8 mouse cellular contexts compared by ENCODE assay signal in the genomic region with DNA sequence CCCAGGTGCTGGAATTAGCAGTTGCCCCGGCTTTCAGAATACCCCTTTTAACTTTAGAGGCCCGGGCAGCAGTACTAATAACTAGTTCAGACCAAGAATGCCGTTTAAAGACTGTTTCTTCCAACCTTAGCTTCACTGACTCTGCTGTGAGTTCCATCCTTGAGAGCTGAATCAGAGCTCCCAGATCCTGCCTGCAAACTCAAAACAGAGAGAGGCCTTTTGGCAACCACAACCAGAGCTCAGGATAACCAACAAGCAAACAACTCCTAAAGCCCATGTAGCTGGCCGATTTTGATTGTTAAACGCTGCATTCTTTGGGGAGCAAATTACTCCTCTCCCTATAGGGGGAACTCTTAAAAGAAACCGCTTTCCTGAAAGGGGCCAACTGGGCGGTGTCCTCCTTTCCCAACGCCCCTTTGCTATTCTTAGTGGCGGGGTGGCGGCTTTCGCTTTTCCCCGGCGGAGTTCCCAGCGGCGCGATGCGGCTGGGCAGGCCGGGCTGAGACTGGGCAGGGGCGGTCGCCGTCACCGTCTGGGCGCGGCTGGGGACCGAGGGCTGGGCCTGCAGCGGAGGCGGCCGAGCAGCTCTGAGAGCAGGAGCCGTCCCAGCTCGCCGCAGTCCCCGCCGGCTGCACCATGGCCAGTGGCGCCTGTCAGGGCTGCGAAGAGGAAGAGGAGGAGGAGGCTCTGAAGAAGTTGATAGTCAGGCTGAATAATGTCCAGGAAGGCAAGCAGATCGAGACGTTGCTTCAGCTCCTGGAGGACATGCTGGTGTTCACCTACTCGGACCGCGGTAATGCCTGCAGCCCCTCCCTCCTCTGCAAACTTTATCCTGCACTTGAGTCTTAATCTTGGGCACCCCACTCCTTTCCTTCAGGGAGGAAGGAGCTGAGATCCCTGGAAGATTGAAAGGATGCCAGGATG. TPM values are rescaled to one million over a fixed set of nuclear protein-coding genes. Genes with fewer than 3 reads are reported as not detected.
DNase-seq lines count a peak whose midpoint lies in the region; ATAC-seq and TF ChIP-seq lines count a peak whose summit lies in the region.

A gene (plus strand): TSS at position 531 of the 924 bp plus-strand sequence.

- 0 out of 2 replicates have a peak, but pooled peaks have one; percentile 35 for TF ChIP-seq EP300 in lung, postnatal 0 days (IDR thresholded peaks at IDR 0.05)

- H3K36me3 ChIP-seq in ES-E14 (ENCODE audit: control insufficient read depth, insufficient read depth, low read length, poor library complexity, severe bottlenecking), result no peaks in the 10 kb centered on the region
- no peaks in the 10 kb centered on the region for H3K36me3 ChIP-seq in hindbrain, embryonic 11.5 days (ENCODE audit: control insufficient read depth, insufficient read depth, low read length)
- H3K36me3 ChIP-seq in lung, postnatal 0 days (ENCODE audit: insufficient read depth, low read length), result no peaks in the 10 kb centered on the region

- H3K9ac ChIP-seq in ES-E14 (ENCODE audit: insufficient read depth, low read depth, low read length, poor library complexity, severe bottlenecking), result peak within 1 kb of the TSS; percentile 40
- H3K9ac ChIP-seq in hindbrain, embryonic 11.5 days (ENCODE audit: low read depth, low read length), result peak within 1 kb of the TSS; percentile 57
- H3K9ac ChIP-seq in lung, postnatal 0 days (replicated peaks; ENCODE audit: low read depth), result peak within 1 kb of the TSS; percentile 66

- H3K4me3 ChIP-seq in ES-E14 (ENCODE audit: insufficient read depth in 1 of 2, low read depth in 1 of 2, low read length in 2 of 2, poor library complexity in 1 of 2, severe bottlenecking in 1 of 2), result peak within 1 kb of the TSS; percentile 54 to 60
- H3K4me3 ChIP-seq in hindbrain, embryonic 11.5 days (ENCODE audit: low read depth, low read length), result peak within 1 kb of the TSS; percentile 42
- peak within 1 kb of the TSS; percentile 68 for H3K4me3 ChIP-seq in lung, postnatal 0 days (ENCODE audit: low read depth, low read length)

- 3% methylated on average over 38 of the region's 40 CpGs for WGBS in hindbrain, embryonic 11.5 days
- WGBS in lung, postnatal 0 days, result 2% methylated on average over 40 of the region's 40 CpGs

- H3K4me1 ChIP-seq in ES-E14 (ENCODE audit: control insufficient read depth in 2 of 2, insufficient read depth in 2 of 2, low read length in 2 of 2, poor library complexity in 1 of 2), result peaks cover 0 to 3% of the 10 kb centered on the region in 2 experiments; a peak in 1 of 4 replicates
- 0 out of 2 replicates have a peak, but pooled peaks cover 2% of the 10 kb centered on the region for H3K4me1 ChIP-seq in hindbrain, embryonic 11.5 days (replicated peaks; ENCODE audit: control insufficient read depth, insufficient read depth, low read length)
- no peaks in the 10 kb centered on the region for H3K4me1 ChIP-seq in lung, postnatal 0 days (ENCODE audit: insufficient read depth, low read depth, low read length)

- peak; percentile 30; the same call in 1 of the 2 replicates for TF ChIP-seq CTCF in lung, postnatal 0 days (IDR thresholded peaks at IDR 0.05)

- H3K27ac ChIP-seq in ES-E14 (ENCODE audit: insufficient read depth, low read depth, low read length, poor library complexity, severe bottlenecking), result no peak within 1 kb of the TSS
- no peak within 1 kb of the TSS for H3K27ac ChIP-seq in hindbrain, embryonic 11.5 days (ENCODE audit: low read depth, low read length)
- peak within 1 kb of the TSS; percentile 83 for H3K27ac ChIP-seq in lung, postnatal 0 days (ENCODE audit: low read length)

- peak; percentile 17 for DNase-seq in ES-E14 (ENCODE audit: low read depth, low spot score)
- DNase-seq in cerebellum, postnatal 14 days, result peak; percentile 77 to 79
- peak; percentile 37 to 68 for DNase-seq in frontal cortex, postnatal 10 days (ENCODE audit: low spot score in 2 of 2)
- peak; percentile 77 for DNase-seq in hindbrain, embryonic 11.5 days (ENCODE audit: low spot score)
- DNase-seq in layer of hippocampus, postnatal 14 days (ENCODE audit: low spot score in 2 of 2), result peak; percentile 58 to 62
- DNase-seq in lung, postnatal 0 days (ENCODE audit: low spot score), result peak; percentile 95
- DNase-seq in ovary, adult 18-20 months (ENCODE audit: low spot score), result peak; percentile 81
- peak; percentile 11 for DNase-seq in thymus, postnatal 0 days (ENCODE audit: low spot score)

- in situ Hi-C loops in ES-E14 (cut with MboI; ENCODE audit: low sequenced_read_pairs in 2 of 2, unreplicated experiment in 2 of 2), result no loop called here

- H3K27me3 ChIP-seq in hindbrain, embryonic 11.5 days (ENCODE audit: control insufficient read depth, insufficient read depth, low read length), result no peaks in the 10 kb centered on the region
- no peaks in the 10 kb centered on the region for H3K27me3 ChIP-seq in lung, postnatal 0 days (replicated peaks; ENCODE audit: insufficient read depth, low read length)

- no peaks in the 10 kb centered on the region for H3K9me3 ChIP-seq in ES-E14 (ENCODE audit: control insufficient read depth, insufficient read depth, low read depth, low read length)
- no peaks in the 10 kb centered on the region for H3K9me3 ChIP-seq in hindbrain, embryonic 11.5 days (ENCODE audit: control insufficient read depth, low read length)
- H3K9me3 ChIP-seq in lung, postnatal 0 days (ENCODE audit: low read length), result no peaks in the 10 kb centered on the region

- peak within 1 kb of the TSS; percentile 61 for H3K4me2 ChIP-seq in hindbrain, embryonic 11.5 days (replicated peaks; ENCODE audit: low read depth, low read length)
- H3K4me2 ChIP-seq in lung, postnatal 0 days (replicated peaks; ENCODE audit: low read depth, low read length), result peak within 1 kb of the TSS; percentile 77

- peak; percentile 99 for ATAC-seq in hindbrain, embryonic 11.5 days (ENCODE audit: low FRiP score)
- peak; percentile 99 for ATAC-seq in lung, postnatal 0 days

TF ChIP-seq in ES-E14, 5 proteins besides CTCF, POLR2A, EP300 and RAD21:
- TF ChIP-seq HCFC1 (IDR thresholded peaks at IDR 0.05; ENCODE audit: borderline replicate concordance, insufficient read depth, low read length) (no peak), CHD2 (IDR thresholded peaks at IDR 0.05; ENCODE audit: low read depth, low read length) (no peak)

RNA-seq across cellular contexts. Expression of the gene that starts here (rescaled TPM):
- total RNA-seq in ES-E14 (2012; rRNA removed), result 2.2 and 6.0 TPM in 2 replicates
- 3.4 and 4.7 TPM in 2 replicates for polyA plus RNA-seq in hindbrain, embryonic 11.5 days (2014; fragmentation: Nextera tagmentation; extraction: Ambion mirVana)
- 10 to 100 TPM; 11.4 to 12.8 TPM for total RNA-seq in layer of hippocampus, postnatal 14 days (2021)
- polyA plus RNA-seq in lung, postnatal 0 days (2015; fragmentation: Nextera tagmentation; extraction: Ambion mirVana), result 31.6 and 33.9 TPM in 2 replicates
- polyA plus RNA-seq in thymus, postnatal 0 days (2015; fragmentation: Nextera tagmentation; extraction: Ambion mirVana), result 0.92 and 1.1 TPM in 2 replicates

Comparison
In these comparisons a context has a peak if more than half of its experiments do, and no peak if none do; other contexts are left out.
1. DNase-seq: peak in every context shown above with its lines; median percentile 95 in lung, postnatal 0 days; 81 in ovary, adult 18-20 months; 78 in cerebellum, postnatal 14 days; 77 in hindbrain, embryonic 11.5 days; 60 in layer of hippocampus, postnatal 14 days; 52 in frontal cortex, postnatal 10 days; 17 in ES-E14; 11 in thymus, postnatal 0 days.